Mouse (Mus musculus) megakaryocyte, embryonic 14.5 days (primary cell): ENCODE measurements around the gene Ptov1.

Experiments used
- FLI1 ChIP-seq: IDR thresholded peaks from 2 replicates; pipeline ENCODE4 v1.6.1; 2012; ENCODE audit warnings: low read length, inconsistent platforms, mixed read lengths
- GATA1 ChIP-seq: IDR thresholded peaks from 3 replicates; pipeline ENCODE4 v1.6.1; 2012; ENCODE audit warnings: mixed read lengths, low read length, inconsistent platforms, borderline replicate concordance

- TF ChIP-seq FLI1 (no peak), GATA1 (no peak)
Observed at GRCm38 (mm10) chr7:44860576-44861428, 8.8 kb downstream of the Ptov1 start.
